Mouse (Mus musculus): Measurements from ENCODE around the gene Setd1a. TPM values are rescaled to one million over a fixed set of nuclear protein-coding genes. Genes with fewer than 3 reads are reported as not detected.
"Not testable (repeated sequence)": the region's sequence is repeated elsewhere in the genome, so short reads cannot be mapped to it uniquely, and the experiment has no call there.

Setd1a gene
- 9.2 and 9.3 TPM in 2 replicates for polyA plus RNA-seq (2015; fragmentation: Nextera tagmentation; extraction: Ambion mirVana)

- H3K4me1 ChIP-seq (replicated peaks), result peaks cover 53% of the 10 kb centered on the region
- peaks cover 31% of the 10 kb centered on the region for H3K36me3 ChIP-seq (replicated peaks)
- H3K4me3 ChIP-seq (replicated peaks), result peak within 1 kb of the TSS; percentile 92
- H3K9ac ChIP-seq, result peak within 1 kb of the TSS; percentile 83
- under 1% methylated on average over 23 of the region's 23 CpGs for WGBS (ENCODE audit: insufficient replicate concordance)
- H3K27ac ChIP-seq (replicated peaks), result peak within 1 kb of the TSS; percentile 97
- H3K4me2 ChIP-seq, result peak within 1 kb of the TSS; percentile 91
- no peaks in the 10 kb centered on the region for H3K27me3 ChIP-seq
- no peaks in the 10 kb centered on the region for H3K9me3 ChIP-seq (replicated peaks)
- ATAC-seq (ENCODE audit: insufficient read depth), result peak; percentile 56
These were observed at the start of gene Setd1a for GRCm38 (mm10) chr7:127776426-127776825. Setd1a (plus strand) TSS chr7:127776670.

DNA sequence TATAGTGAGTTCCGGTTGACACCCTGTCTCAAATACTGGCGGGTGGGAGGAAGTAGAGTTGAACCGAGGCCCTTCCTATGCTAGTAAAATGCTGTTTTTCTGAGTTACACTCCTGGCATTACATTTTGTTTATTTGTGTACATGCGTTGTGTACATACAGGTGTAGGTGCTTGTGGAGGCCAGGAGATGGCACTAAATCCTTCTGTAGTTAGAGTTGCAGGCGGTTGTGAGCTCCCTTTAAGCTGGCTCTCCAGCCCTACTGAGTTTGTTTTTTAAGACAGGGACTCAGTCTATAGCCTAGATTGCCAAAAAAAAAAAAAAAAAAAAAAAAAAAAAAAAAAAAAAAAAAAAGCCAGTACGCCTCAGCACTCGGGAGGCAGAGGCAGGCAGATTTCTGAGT lies 48.6 kb upstream of the Setd1a start:
- Histone ChIP-seq H3K4me2 (no peak overlapping the region), H3K36me3 (replicated peaks) (no peaks in the 10 kb centered on the region), H3K4me1 (replicated peaks) (no peaks in the 10 kb centered on the region), H3K27me3 (0 out of 2 replicates have a peak, but pooled peaks cover 5% of the 10 kb centered on the region), H3K27ac (replicated peaks) (no peak overlapping the region), H3K9ac (no peak overlapping the region), H3K4me3 (replicated peaks) (no peak overlapping the region), H3K9me3 (replicated peaks) (no peaks in the 10 kb centered on the region)
- ATAC-seq (ENCODE audit: insufficient read depth), result no peak
- 55% methylated on average over 7 of the region's 7 CpGs for WGBS (ENCODE audit: insufficient replicate concordance)

DNA sequence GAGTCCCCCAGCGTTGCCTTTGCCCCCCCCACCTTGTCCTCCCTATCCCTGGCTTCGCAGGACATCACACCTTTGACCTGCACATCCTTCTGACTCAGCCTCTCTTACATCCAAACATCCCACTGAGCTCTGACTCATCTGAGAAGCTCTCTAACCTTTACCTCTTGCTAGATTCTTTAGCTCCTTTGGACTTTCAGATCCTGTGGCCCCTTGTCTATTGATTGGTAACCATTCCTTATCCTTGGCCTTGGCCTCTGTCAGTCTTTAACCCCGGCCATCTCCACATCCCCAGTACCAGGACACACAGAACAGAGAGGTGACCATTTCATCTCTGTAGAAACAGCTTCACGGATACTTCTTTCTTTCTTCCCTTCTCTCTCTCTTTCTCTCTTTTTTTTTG lies 46.3 kb upstream of the Setd1a start:
- no peak overlapping the region for H3K9ac ChIP-seq
- 0 out of 2 replicates have a peak, but pooled peaks cover 5% of the 10 kb centered on the region for H3K27me3 ChIP-seq
- 51% methylated on average over 4 of the region's 4 CpGs for WGBS (ENCODE audit: insufficient replicate concordance)
- no peak for ATAC-seq (ENCODE audit: insufficient read depth)
- H3K9me3 ChIP-seq (replicated peaks), result no peaks in the 10 kb centered on the region
- no peak overlapping the region for H3K4me2 ChIP-seq
- H3K4me3 ChIP-seq (replicated peaks), result no peak overlapping the region
- no peak overlapping the region for H3K27ac ChIP-seq (replicated peaks)
- H3K4me1 ChIP-seq (replicated peaks), result no peaks in the 10 kb centered on the region
- H3K36me3 ChIP-seq (replicated peaks), result no peaks in the 10 kb centered on the region

GRCm38 (mm10) chr7:127732066-127732465 lies 44.4 kb upstream of the Setd1a start, which contains the start of gene Ctf2:
Ctf2 (minus strand) TSS chr7:127732166.
- H3K27me3 ChIP-seq; H3K4me1 ChIP-seq (replicated peaks); H3K9ac ChIP-seq; H3K27ac ChIP-seq (replicated peaks); H3K4me2 ChIP-seq; H3K9me3 ChIP-seq (replicated peaks); H3K4me3 ChIP-seq (replicated peaks); ATAC-seq (ENCODE audit: insufficient read depth); H3K36me3 ChIP-seq (replicated peaks): not testable (repeated sequence)
- no CpG with 5 or more reads among the region's 5 CpGs for WGBS (ENCODE audit: insufficient replicate concordance)

GRCm38 (mm10) chr7:127744366-127745045 lies 32.0 kb upstream of the Setd1a start, which contains the start of gene Fbxl19:
Fbxl19 (plus strand) TSS chr7:127744543.
- under 1% methylated on average over 26 of the region's 26 CpGs for WGBS (ENCODE audit: insufficient replicate concordance)
- Histone ChIP-seq H3K4me2 (peak within 1 kb of the TSS; percentile 93), H3K4me3 (replicated peaks) (peak within 1 kb of the TSS; percentile 81), H3K9ac (peak within 1 kb of the TSS; percentile 68), H3K4me1 (replicated peaks) (peaks cover 35% of the 10 kb centered on the region), H3K27me3 (no peaks in the 10 kb centered on the region), H3K9me3 (replicated peaks) (no peaks in the 10 kb centered on the region), H3K27ac (replicated peaks) (peak within 1 kb of the TSS; percentile 84), H3K36me3 (replicated peaks) (no peaks in the 10 kb centered on the region)
- ATAC-seq (ENCODE audit: insufficient read depth), result no peak

- H3K27ac ChIP-seq (replicated peaks), result peak overlapping the region; percentile 84
- no peaks in the 10 kb centered on the region for H3K27me3 ChIP-seq
- peak overlapping the region; percentile 81 for H3K4me3 ChIP-seq (replicated peaks)
- no peaks in the 10 kb centered on the region for H3K9me3 ChIP-seq (replicated peaks)
- H3K4me2 ChIP-seq, result peak overlapping the region; percentile 93
- under 1% methylated on average over 19 of the region's 19 CpGs for WGBS (ENCODE audit: insufficient replicate concordance)
- peaks cover 4% of the 10 kb centered on the region; the same call in 1 of the 2 replicates for H3K36me3 ChIP-seq (replicated peaks)
- peak; percentile 78 for ATAC-seq (ENCODE audit: insufficient read depth)
- H3K4me1 ChIP-seq (replicated peaks), result peaks cover 35% of the 10 kb centered on the region
- peak overlapping the region; percentile 68 for H3K9ac ChIP-seq
These were observed 31.2 kb upstream of the Setd1a start for GRCm38 (mm10) chr7:127745251-127745651.

GRCm38 (mm10) chr7:127745652-127746493 lies 30.6 kb upstream of the Setd1a start:
- under 1% methylated on average over 38 of the region's 39 CpGs for WGBS (ENCODE audit: insufficient replicate concordance)
- peaks cover 35% of the 10 kb centered on the region for H3K4me1 ChIP-seq (replicated peaks)
- ATAC-seq (ENCODE audit: insufficient read depth), result peak; percentile 73

GRCm38 (mm10) chr7:127746494-127747491 lies 29.7 kb upstream of the Setd1a start:
- WGBS (ENCODE audit: insufficient replicate concordance), result under 1% methylated on average over 56 of the region's 62 CpGs

More at GRCm38 (mm10) chr7:127745652-127746493, 30.6 kb upstream of the Setd1a start:
- Histone ChIP-seq H3K27me3 (no peaks in the 10 kb centered on the region), H3K4me2 (peak overlapping the region; percentile 93), H3K36me3 (replicated peaks) (peaks cover 8% of the 10 kb centered on the region; the same call in 1 of the 2 replicates), H3K4me3 (replicated peaks) (peak overlapping the region; percentile 81), H3K27ac (replicated peaks) (peak overlapping the region; percentile 84), H3K9me3 (replicated peaks) (no peaks in the 10 kb centered on the region), H3K9ac (peak overlapping the region; percentile 68)

GRCm38 (mm10) chr7:127747559-127748234 lies 28.8 kb upstream of the Setd1a start:
- H3K4me2 ChIP-seq, result peak overlapping the region; percentile 93
- no peak overlapping the region for H3K9ac ChIP-seq
- peak overlapping the region; percentile 81; the same call in 1 of the 2 replicates for H3K4me3 ChIP-seq (replicated peaks)
- WGBS (ENCODE audit: insufficient replicate concordance), result 63% methylated on average over 6 of the region's 6 CpGs
- peaks cover 35% of the 10 kb centered on the region for H3K4me1 ChIP-seq (replicated peaks)
- H3K27ac ChIP-seq (replicated peaks), result no peak overlapping the region
- peaks cover 20% of the 10 kb centered on the region for H3K36me3 ChIP-seq (replicated peaks)
- no peaks in the 10 kb centered on the region for H3K9me3 ChIP-seq (replicated peaks)
- no peaks in the 10 kb centered on the region for H3K27me3 ChIP-seq
- no peak for ATAC-seq (ENCODE audit: insufficient read depth)

More at GRCm38 (mm10) chr7:127746494-127747491, 29.7 kb upstream of the Setd1a start:
- ATAC-seq (ENCODE audit: insufficient read depth), result no peak; the same call in 1 of the 2 replicates
- H3K27me3 ChIP-seq, result no peaks in the 10 kb centered on the region
- no peaks in the 10 kb centered on the region for H3K9me3 ChIP-seq (replicated peaks)
- peaks cover 35% of the 10 kb centered on the region for H3K4me1 ChIP-seq (replicated peaks)
- H3K4me2 ChIP-seq, result peak overlapping the region; percentile 93
- H3K36me3 ChIP-seq (replicated peaks), result peaks cover 16% of the 10 kb centered on the region; the same call in 1 of the 2 replicates
- peak overlapping the region; percentile 81 for H3K4me3 ChIP-seq (replicated peaks)
- H3K9ac ChIP-seq, result peak overlapping the region; percentile 68
- H3K27ac ChIP-seq (replicated peaks), result 0 out of 2 replicates have a peak overlapping the region, but pooled peaks have one; percentile 11

DNA sequence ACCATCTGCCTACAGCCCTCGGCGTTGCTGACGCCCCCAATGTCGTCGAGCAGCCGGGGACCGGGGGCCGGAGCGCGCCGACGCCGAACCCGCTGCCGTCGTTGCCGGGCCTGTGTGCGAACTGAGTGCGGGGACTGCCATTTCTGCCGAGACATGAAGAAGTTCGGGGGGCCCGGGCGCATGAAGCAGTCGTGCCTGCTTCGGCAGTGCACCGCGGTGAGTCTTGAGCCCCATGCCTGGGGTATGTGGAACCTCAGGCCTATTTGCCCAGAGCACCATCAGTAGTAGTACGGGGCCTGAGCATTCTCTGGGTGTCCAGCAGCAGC lies 28.3 kb upstream of the Setd1a start:
- WGBS (ENCODE audit: insufficient replicate concordance), result 90% methylated on average over 28 of the region's 28 CpGs
- Histone ChIP-seq H3K4me1 (replicated peaks) (peaks cover 35% of the 10 kb centered on the region), H3K27ac (replicated peaks) (no peak overlapping the region), H3K36me3 (replicated peaks) (peaks cover 20% of the 10 kb centered on the region), H3K4me2 (no peak overlapping the region), H3K9ac (no peak overlapping the region), H3K9me3 (replicated peaks) (no peaks in the 10 kb centered on the region), H3K27me3 (no peaks in the 10 kb centered on the region), H3K4me3 (replicated peaks) (no peak overlapping the region)
- ATAC-seq (ENCODE audit: insufficient read depth), result no peak
